Mouse (Mus musculus): ENCODE measurements around the gene Rbfox2. TPM values are rescaled to one million over a fixed set of nuclear protein-coding genes. Genes with fewer than 3 reads are reported as not detected.

The Rbfox2 gene
- total and polyA plus RNA-seq, 2 experiments = 17.4 to 21.5 TPM

DNA sequence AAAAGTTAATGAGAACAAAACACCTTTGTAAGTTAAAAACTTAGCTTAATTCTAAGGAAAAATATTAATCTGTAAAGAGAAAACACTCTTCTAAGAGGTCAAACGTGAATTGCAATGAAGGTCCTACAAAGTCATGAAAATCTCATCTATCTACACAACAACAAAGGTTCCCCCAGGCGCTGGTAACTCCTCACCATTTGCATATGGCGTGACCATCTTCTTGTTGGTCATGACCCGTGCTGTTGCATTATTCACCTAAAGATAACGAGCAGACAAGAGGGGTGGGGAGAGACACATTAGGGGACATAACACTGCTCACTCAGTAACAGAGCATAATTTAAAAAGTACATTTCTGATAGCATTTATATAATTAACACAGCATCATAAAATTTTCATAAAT lies 204.1 kb downstream of the Rbfox2 start:
- Histone ChIP-seq H3K9ac (ENCODE audit: low read depth, low read length) (no peak overlapping the region), H3K27ac (replicated peaks; ENCODE audit: insufficient read depth, low read depth, low read length) (no peak overlapping the region), H3K79me2 (ENCODE audit: control insufficient read depth, insufficient read depth, low read length) (0 out of 2 replicates have a peak, but pooled peaks cover 2% of the 10 kb centered on the region), H3K4me3 (ENCODE audit: insufficient read depth, low read depth, low read length) (no peak overlapping the region), H3K36me3 (ENCODE audit: control insufficient read depth, insufficient read depth, low read length) (peaks cover 22% of the 10 kb centered on the region; the same call in 1 of the 2 replicates), H3K27me3 (ENCODE audit: control insufficient read depth, insufficient read depth, low read length) (no peaks in the 10 kb centered on the region), H3K4me1 (ENCODE audit: control insufficient read depth, insufficient read depth, low read length) (peaks cover 6% of the 10 kb centered on the region)
- WGBS = 96% methylated on average over 5 of the region's 5 CpGs
- TF ChIP-seq CTCF (IDR thresholded peaks at IDR 0.05; ENCODE audit: low read depth, low read length) (no peak), POLR2A (IDR thresholded peaks at IDR 0.05; ENCODE audit: extremely low read depth, insufficient read depth, low read length) (no peak)
- DNase-seq (ENCODE audit: extremely low read depth, low read depth, low spot score) = no peak

GRCm38 (mm10) chr15:77099756-77100155 lies 207.0 kb downstream of the Rbfox2 start:
- Histone ChIP-seq H3K36me3 (ENCODE audit: control insufficient read depth, insufficient read depth, low read length) (peaks cover 27% of the 10 kb centered on the region; the same call in 1 of the 2 replicates), H3K4me3 (ENCODE audit: insufficient read depth, low read depth, low read length) (no peak overlapping the region), H3K27ac (replicated peaks; ENCODE audit: insufficient read depth, low read depth, low read length) (no peak overlapping the region), H3K27me3 (ENCODE audit: control insufficient read depth, insufficient read depth, low read length) (no peaks in the 10 kb centered on the region), H3K4me1 (ENCODE audit: control insufficient read depth, insufficient read depth, low read length) (no peaks in the 10 kb centered on the region), H3K79me2 (ENCODE audit: control insufficient read depth, insufficient read depth, low read length) (0 out of 2 replicates have a peak, but pooled peaks cover 2% of the 10 kb centered on the region), H3K9ac (ENCODE audit: low read depth, low read length) (no peak overlapping the region)
- no peak for DNase-seq (ENCODE audit: extremely low read depth, low read depth, low spot score)
- 87% methylated on average over 3 of the region's 3 CpGs for WGBS
- no peak for TF ChIP-seq CTCF (IDR thresholded peaks at IDR 0.05; ENCODE audit: low read depth, low read length)
- no peak for TF ChIP-seq POLR2A (IDR thresholded peaks at IDR 0.05; ENCODE audit: extremely low read depth, insufficient read depth, low read length)

DNA sequence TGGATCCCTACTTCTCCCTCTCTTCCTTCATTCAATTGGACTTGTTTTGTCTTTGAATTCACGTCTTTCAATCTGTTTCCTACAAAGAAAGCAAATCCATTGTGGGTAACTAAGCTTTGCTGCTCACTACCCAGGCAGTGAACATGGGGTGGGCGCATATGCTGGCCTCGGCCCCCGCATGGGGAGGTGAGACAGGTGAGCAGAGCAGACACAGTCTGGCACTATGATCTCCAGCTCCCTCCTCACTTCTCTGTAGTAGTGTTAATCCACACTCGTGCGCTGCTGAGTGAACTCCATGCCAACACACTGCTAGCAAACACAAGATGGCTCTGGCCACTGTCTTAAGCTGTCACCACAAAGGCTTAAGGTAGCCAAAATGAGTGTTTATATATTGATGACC lies 209.4 kb downstream of the Rbfox2 start:
- TF ChIP-seq POLR2A (IDR thresholded peaks at IDR 0.05; ENCODE audit: extremely low read depth, insufficient read depth, low read length) = no peak
- TF ChIP-seq CTCF (IDR thresholded peaks at IDR 0.05; ENCODE audit: low read depth, low read length) = no peak

GRCm38 (mm10) chr15:77095216-77095615 lies 211.6 kb downstream of the Rbfox2 start:
- no peak overlapping the region for H3K4me3 ChIP-seq (ENCODE audit: insufficient read depth, low read depth, low read length)
- no peak overlapping the region for H3K9ac ChIP-seq (ENCODE audit: low read depth, low read length)
- TF ChIP-seq CTCF (IDR thresholded peaks at IDR 0.05; ENCODE audit: low read depth, low read length) (no peak), POLR2A (IDR thresholded peaks at IDR 0.05; ENCODE audit: extremely low read depth, insufficient read depth, low read length) (no peak)
- 95% methylated on average over 1 of the region's 1 CpGs for WGBS
- no peak for DNase-seq (ENCODE audit: extremely low read depth, low read depth, low spot score)
- H3K27ac ChIP-seq (replicated peaks; ENCODE audit: insufficient read depth, low read depth, low read length) = no peak overlapping the region
- H3K36me3 ChIP-seq (ENCODE audit: control insufficient read depth, insufficient read depth, low read length) = peaks cover 34% of the 10 kb centered on the region; the same call in 1 of the 2 replicates
- no peaks in the 10 kb centered on the region for H3K79me2 ChIP-seq (ENCODE audit: control insufficient read depth, insufficient read depth, low read length)
- no peaks in the 10 kb centered on the region for H3K4me1 ChIP-seq (ENCODE audit: control insufficient read depth, insufficient read depth, low read length)
- H3K27me3 ChIP-seq (ENCODE audit: control insufficient read depth, insufficient read depth, low read length) = no peaks in the 10 kb centered on the region

More for the DNA sequence above, 209.4 kb downstream of the Rbfox2 start:
- H3K79me2 ChIP-seq (ENCODE audit: control insufficient read depth, insufficient read depth, low read length) = no peaks in the 10 kb centered on the region
- no peak overlapping the region for H3K4me3 ChIP-seq (ENCODE audit: insufficient read depth, low read depth, low read length)
- no peaks in the 10 kb centered on the region for H3K27me3 ChIP-seq (ENCODE audit: control insufficient read depth, insufficient read depth, low read length)
- no peaks in the 10 kb centered on the region for H3K4me1 ChIP-seq (ENCODE audit: control insufficient read depth, insufficient read depth, low read length)
- peaks cover 34% of the 10 kb centered on the region; the same call in 1 of the 2 replicates for H3K36me3 ChIP-seq (ENCODE audit: control insufficient read depth, insufficient read depth, low read length)
- H3K27ac ChIP-seq (replicated peaks; ENCODE audit: insufficient read depth, low read depth, low read length) = no peak overlapping the region
- whole genome bisulfite sequencing = 96% methylated on average over 6 of the region's 6 CpGs
- no peak overlapping the region for H3K9ac ChIP-seq (ENCODE audit: low read depth, low read length)
- no peak for DNase-seq (ENCODE audit: extremely low read depth, low read depth, low spot score)

DNA sequence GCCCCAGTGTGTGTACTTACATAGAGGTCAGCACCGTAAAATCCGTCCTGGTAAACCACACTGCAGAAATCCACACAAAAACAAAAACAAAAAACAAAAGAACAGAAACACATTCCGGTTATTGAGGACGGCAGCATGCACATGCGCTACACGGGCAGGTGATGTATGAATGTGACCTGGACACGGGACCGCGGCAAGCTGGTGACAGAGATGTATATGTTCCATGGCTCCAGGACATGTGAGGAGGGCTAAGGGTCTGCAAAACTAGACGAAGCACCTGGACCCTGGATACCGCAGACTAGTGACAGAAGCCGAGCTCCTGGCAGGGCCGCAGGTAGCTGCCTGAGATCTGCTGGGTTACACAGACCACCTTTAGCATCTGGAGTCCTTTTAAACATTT lies 212.4 kb downstream of the Rbfox2 start:
- Histone ChIP-seq H3K27ac (replicated peaks; ENCODE audit: insufficient read depth, low read depth, low read length) (no peak overlapping the region), H3K9ac (ENCODE audit: low read depth, low read length) (no peak overlapping the region), H3K36me3 (ENCODE audit: control insufficient read depth, insufficient read depth, low read length) (peaks cover 31% of the 10 kb centered on the region; the same call in 1 of the 2 replicates), H3K4me3 (ENCODE audit: insufficient read depth, low read depth, low read length) (no peak overlapping the region), H3K79me2 (ENCODE audit: control insufficient read depth, insufficient read depth, low read length) (no peaks in the 10 kb centered on the region), H3K4me1 (ENCODE audit: control insufficient read depth, insufficient read depth, low read length) (no peaks in the 10 kb centered on the region), H3K27me3 (ENCODE audit: control insufficient read depth, insufficient read depth, low read length) (no peaks in the 10 kb centered on the region)
- TF ChIP-seq CTCF (IDR thresholded peaks at IDR 0.05; ENCODE audit: low read depth, low read length) (no peak), POLR2A (IDR thresholded peaks at IDR 0.05; ENCODE audit: extremely low read depth, insufficient read depth, low read length) (no peak)
- DNase-seq (ENCODE audit: extremely low read depth, low read depth, low spot score) = no peak
- 95% methylated on average over 13 of the region's 13 CpGs for WGBS

GRCm38 (mm10) chr15:77091394-77091793 lies 215.4 kb downstream of the Rbfox2 start:
- no peak for DNase-seq (ENCODE audit: extremely low read depth, low read depth, low spot score)
- no peak overlapping the region for H3K4me3 ChIP-seq (ENCODE audit: insufficient read depth, low read depth, low read length)
- H3K27me3 ChIP-seq (ENCODE audit: control insufficient read depth, insufficient read depth, low read length) = no peaks in the 10 kb centered on the region
- TF ChIP-seq POLR2A (IDR thresholded peaks at IDR 0.05; ENCODE audit: extremely low read depth, insufficient read depth, low read length) (no peak), CTCF (IDR thresholded peaks at IDR 0.05; ENCODE audit: low read depth, low read length) (no peak)
- H3K36me3 ChIP-seq (ENCODE audit: control insufficient read depth, insufficient read depth, low read length) = peaks cover 19% of the 10 kb centered on the region; the same call in 1 of the 2 replicates
- H3K9ac ChIP-seq (ENCODE audit: low read depth, low read length) = no peak overlapping the region
- no peaks in the 10 kb centered on the region for H3K4me1 ChIP-seq (ENCODE audit: control insufficient read depth, insufficient read depth, low read length)
- 89% methylated on average over 4 of the region's 4 CpGs for WGBS
- H3K79me2 ChIP-seq (ENCODE audit: control insufficient read depth, insufficient read depth, low read length) = no peaks in the 10 kb centered on the region
- no peak overlapping the region for H3K27ac ChIP-seq (replicated peaks; ENCODE audit: insufficient read depth, low read depth, low read length)

Measured in liver, adult 2 months (tissue).